Mouse (Mus musculus) lung, postnatal 10 days (tissue): Measurements from ENCODE around the gene Gm11444.
A peak's percentile ranks its signal among the peaks of the same experiment; 100 is the strongest.

Source experiments
- DNase-seq: peaks from one replicate; pipeline ENCODE4 v3.0.0; 2021

Gm11444 gene

GRCm38 (mm10) chr11:85850233-85850632, at the start of gene Gm11444:
TSS of gene Gm11444 (minus strand) at chr11:85850333.
- DNase-seq = peak; percentile 3

- peak; percentile 76 for DNase-seq
Measured at GRCm38 (mm10) chr11:85896335-85896985, 46.3 kb upstream of the Gm11444 start.

- DNase-seq = peak; percentile 89
Measured at GRCm38 (mm10) chr11:85894731-85895545, 44.8 kb upstream of the Gm11444 start.

- DNase-seq = no peak
Measured at GRCm38 (mm10) chr11:85894136-85894530, 44.0 kb upstream of the Gm11444 start.

DNA sequence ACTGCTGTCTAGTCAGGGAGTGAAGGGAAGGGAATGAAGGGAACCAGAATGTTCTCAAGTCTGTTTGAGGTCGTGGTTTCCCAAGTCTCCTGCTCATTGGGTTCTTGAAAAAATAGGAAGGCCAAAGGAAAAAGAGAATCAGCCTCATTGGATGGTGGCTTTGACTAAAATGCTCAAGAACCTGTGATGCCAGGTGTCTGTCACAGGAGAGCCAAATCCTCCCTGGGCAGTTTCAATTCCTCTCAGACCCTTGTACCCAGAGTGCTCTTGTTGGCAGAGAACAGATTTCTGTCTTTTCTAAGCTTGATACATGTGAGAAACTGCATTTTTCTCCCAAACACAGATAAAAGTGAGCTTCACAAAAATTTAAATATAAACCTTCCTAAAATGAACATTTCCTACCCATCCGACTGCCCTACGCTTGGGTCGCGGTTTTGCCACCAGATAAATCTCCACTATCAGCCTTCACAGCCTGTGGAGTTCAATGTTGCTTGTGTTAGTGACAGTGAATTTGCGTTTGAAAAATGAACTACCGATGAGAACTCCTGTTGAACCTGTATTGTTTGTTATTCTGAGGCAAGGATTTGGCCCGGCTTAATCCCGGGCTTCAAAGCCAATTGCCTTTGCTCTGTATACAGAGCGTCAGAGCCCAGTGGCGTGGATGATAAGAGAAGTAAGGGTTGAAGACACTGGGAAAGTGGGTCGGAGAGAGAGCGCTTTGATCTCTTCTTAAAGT, 43.4 kb upstream of the Gm11444 start:
- peak; percentile 62 for DNase-seq

DNA sequence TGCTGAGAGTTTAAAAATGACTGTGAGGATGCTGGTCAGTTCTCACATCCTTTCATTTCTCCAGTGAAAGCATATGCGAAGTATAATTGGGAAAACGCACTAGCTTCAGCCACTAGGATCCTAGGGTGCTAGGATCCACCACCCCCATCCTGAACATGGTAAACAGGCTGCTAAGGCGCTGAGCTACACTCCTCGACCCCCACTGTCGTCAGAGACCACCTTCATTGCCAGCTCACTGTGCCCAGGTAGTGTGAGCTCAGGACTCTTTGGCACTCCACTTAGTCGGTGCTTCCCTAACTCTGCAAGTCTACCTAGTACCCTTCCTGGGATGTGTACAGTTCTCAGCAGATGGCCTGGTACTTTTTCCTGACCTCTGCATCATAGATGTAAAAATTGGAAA, 42.6 kb upstream of the Gm11444 start:
- DNase-seq = no peak

- no peak for DNase-seq
Measured at GRCm38 (mm10) chr11:85891692-85892040, 41.5 kb upstream of the Gm11444 start.

- peak; percentile 67 for DNase-seq
Measured at GRCm38 (mm10) chr11:85891010-85891691, 41.0 kb upstream of the Gm11444 start.

- no peak for DNase-seq
Measured at GRCm38 (mm10) chr11:85890563-85890845, 40.4 kb upstream of the Gm11444 start.

GRCm38 (mm10) chr11:85889730-85890562, 39.8 kb upstream of the Gm11444 start:
- peak; percentile 67 for DNase-seq

DNA sequence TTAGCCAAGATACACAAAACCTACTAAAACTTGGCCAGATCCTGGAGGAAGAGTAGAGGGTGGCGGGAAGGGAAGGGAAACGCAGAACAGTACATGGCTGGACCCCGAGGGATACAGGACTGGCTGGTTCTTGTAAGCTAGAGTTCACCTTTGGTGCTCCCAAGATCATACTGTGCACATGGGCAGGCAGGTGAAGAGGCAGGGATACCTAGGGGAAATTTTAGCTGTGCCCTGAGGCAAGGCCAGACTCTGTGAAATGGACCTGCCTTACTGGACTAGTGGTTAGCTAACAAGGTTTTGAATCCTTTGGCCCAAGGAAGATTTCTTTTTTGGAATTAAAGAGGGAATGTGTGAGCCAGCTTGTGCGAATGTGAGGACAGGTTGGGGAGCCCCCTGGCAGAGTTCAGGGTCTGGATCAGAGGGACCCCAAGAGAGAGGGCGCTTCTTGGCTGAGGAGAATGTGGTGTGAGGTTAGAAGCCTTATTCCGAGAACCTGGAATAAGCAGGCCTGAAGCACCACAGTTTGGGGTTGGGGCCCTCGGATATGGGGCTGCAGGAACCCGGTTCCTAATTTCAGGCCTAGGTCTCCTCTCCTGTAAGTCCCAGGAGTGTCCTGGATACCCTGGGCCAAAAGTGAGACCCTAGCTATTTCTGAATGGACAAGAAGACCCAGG, 39.1 kb upstream of the Gm11444 start:
- DNase-seq = no peak

DNA sequence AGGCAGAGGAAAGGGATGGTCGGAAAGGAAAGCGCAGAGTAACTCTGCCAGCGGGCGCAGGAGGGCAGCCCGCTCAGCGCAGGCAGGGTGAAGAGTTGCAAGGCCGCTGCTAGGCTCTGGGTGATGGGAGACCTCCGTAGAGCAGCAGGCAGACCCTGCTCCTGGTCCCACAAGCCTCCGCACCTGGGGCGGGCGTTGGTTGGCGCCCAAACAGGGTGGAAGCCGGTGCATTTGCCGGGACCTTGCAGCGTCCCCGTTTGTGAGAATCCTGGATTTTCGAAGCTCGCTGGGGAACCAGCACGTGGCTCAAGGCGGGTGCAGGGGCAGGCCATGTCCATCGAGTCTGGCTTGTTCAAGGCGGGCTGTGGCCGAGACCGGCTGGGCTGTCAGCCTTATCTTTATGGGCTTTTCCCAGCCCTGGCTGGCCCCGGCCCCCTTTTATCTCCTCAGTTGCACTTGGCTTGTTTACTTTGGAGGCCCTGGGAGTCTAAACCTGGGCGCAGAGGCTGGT, 38.4 kb upstream of the Gm11444 start:
- DNase-seq = peak; percentile 46

DNA sequence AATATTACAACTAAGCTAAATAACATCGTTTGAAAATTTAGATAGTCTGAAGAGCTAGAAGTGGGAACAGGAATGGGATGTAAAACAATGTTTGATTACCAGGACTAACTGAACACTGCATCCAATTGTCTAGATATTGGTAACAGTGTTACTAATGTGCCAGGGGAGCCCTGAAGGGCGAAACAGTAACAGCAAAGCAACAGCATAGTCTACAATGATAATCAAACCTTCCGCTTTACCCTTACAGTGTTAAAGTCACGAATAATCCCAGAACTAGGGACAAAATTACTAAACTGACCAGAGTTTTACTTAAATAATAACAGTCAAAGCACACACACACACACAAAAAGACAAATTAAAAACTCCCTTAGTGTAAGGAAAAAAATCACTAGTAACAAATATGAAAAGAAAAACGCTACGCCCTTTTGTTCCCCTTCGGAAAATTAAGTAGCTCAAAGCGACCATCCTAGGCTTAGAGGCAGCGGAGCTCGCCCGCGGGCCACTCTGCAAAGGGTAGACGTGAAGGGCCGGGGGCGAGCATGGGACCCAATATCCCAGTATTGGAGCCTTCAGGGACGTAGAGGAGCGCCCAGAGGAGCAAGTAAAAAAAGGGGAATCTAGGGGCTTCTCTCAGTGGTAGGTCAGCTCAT, 37.8 kb upstream of the Gm11444 start:
- no peak for DNase-seq

GRCm38 (mm10) chr11:85887273-85887672, 37.1 kb upstream of the Gm11444 start:
- DNase-seq = no peak

DNA sequence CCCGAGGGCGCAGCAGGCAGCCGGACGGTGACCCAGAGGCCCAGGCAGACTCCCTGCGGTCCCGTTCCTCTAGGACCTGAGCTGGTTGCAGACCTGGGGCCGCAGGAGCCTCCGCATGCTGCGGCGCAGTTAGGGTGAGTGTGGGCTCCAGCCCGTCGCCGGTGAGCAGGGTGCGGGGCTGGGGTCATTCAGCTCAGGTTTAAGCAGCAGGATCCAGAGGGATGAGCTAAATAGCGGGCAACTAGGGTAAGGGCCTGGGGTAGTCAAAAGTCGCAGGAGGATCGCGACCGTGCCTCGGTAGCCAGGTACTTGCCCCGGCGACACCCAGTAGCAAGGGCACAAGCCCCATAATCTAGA, 36.3 kb upstream of the Gm11444 start:
- DNase-seq = no peak

GRCm38 (mm10) chr11:85885665-85886428, 35.7 kb upstream of the Gm11444 start, which contains the start of gene Tbx4:
TSS of gene Tbx4 (plus strand) at chr11:85886422.
- DNase-seq = peak; percentile 88

DNA sequence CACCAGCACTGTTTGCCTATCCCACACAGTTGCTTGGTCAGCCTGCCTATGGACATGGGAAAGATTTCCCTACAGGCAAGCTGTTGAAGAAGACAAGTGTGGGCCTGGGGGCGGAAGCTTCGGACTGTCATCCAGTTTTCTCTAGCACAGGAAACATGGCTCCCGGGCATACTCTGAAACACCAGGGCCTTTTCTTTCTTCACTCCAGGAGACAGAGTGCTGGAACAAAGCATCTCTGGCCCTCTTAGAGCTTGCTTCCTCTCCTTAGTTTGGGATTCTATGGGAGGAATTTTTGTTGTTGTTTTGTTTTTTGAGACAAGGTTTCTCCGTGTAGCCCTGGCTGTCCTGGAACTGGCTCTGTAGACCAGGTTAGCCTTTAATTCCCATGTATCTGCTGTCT, 34.4 kb upstream of the Gm11444 start:
- DNase-seq = no peak

DNA sequence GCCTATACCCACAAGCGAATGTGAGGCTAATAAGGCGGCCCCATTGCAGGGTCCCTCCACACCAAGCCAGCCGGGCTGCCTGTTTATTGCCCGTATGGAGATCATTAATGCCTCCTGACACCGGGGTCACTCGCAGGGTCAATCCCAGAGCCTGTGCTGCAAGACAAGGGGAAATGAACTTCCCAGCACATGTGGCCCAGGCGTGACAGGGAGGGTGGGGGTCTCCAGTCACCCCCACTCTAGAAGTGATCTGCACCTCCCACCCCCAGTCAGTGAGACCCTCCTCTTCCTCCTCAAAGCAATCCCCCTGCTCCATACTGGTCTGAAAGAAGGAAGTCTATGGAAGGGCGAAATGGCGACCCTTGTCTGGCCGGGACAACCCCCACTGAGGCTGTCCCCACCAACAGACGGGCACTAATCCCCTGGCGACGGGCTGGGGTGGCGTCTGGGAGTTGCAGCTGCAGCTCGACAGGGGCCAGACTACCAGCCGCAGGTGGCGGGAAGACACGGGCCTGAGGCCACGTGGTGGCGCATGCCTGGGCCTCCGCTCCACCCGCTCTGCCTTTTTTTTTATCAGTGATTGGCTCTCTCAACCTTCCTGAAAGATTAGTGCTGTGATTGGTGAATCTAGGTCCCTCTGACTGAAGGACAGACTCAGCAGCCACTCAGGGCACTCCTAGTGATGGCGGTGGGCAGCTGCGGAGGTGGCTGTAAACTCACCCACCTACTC, 26.1 kb upstream of the Gm11444 start:
- DNase-seq = no peak

DNA sequence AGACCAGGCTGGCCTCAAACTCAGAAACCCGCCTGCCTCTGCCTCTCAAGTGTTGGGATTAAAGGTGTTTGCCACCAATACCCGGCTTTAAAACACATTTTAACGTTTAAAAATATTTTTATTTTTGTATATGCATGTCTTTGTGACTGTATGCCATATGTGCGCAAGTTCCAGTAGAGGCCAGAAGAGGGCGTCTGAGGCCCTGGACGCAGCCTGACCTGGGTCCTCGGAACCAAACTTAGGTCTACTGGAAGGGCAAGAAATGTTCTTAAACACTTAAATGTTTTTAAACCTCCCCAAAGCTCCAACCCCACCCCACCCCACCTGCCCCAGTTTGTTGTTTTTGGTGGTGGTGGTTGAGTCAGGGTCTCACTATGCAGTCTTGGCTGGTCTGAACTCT, 14.2 kb upstream of the Gm11444 start:
- peak; percentile 32 for DNase-seq
